ENCODE assay signal across 30 mouse cellular contexts in the genomic region with DNA sequence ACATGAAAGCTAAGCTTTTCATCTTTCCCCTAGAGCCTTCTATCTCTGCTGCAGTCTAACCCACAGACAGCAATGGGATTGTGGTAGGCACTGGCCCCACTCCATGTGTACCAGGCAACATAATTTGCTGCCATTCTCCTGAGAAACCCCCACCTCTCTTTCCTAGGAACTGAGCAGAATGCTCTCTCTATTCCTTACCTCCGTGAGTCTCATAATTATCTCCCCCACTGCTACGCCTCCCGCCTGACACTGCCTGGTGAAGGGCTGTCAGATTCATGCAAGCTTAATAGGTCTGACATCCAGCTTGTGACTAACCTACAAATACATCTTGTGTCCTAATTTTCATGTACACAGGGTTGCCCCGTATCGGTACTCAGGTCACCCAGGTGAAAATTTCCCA.
DNase-seq lines count a peak whose midpoint lies in the region; ATAC-seq and TF ChIP-seq lines count a peak whose summit lies in the region.
"Had no signal": no experiment of that assay in that cellular context is flagged by ENCODE, and none has a peak within 500 bp of the region (broad histone marks: within the 10 kb centered on the region; RNA-seq: fewer than 3 reads in every experiment).

No protein-coding gene starts in this region.

- peak overlapping the region; percentile 49 for H3K27ac ChIP-seq in forebrain, embryonic 13.5 days
- H3K27ac ChIP-seq in forebrain, embryonic 10.5 days, result no peak overlapping the region
- H3K27ac ChIP-seq in midbrain, embryonic 12.5 days (replicated peaks), result peak overlapping the region; percentile 17; the same call in 1 of the 2 replicates
- no peak overlapping the region for H3K27ac ChIP-seq in midbrain, embryonic 11.5 days (ENCODE audit: low read depth, low read length)
- H3K27ac ChIP-seq in midbrain, embryonic 16.5 days (ENCODE audit: low read length), result no peak overlapping the region
- H3K27ac ChIP-seq: heart, embryonic 10.5 days; heart, embryonic 15.5 days; hindbrain, postnatal 0 days; intestine, embryonic 15.5 days; liver, embryonic 13.5 days had no signal

- no peaks in the 10 kb centered on the region for H3K36me3 ChIP-seq in forebrain, embryonic 13.5 days (ENCODE audit: poor library complexity, severe bottlenecking)
- no peaks in the 10 kb centered on the region for H3K36me3 ChIP-seq in forebrain, embryonic 10.5 days (replicated peaks)
- H3K36me3 ChIP-seq in midbrain, embryonic 12.5 days, result no peaks in the 10 kb centered on the region
- no peaks in the 10 kb centered on the region for H3K36me3 ChIP-seq in midbrain, embryonic 11.5 days (ENCODE audit: control insufficient read depth, insufficient read depth, low read length)
- no peaks in the 10 kb centered on the region for H3K36me3 ChIP-seq in midbrain, embryonic 16.5 days (ENCODE audit: control insufficient read depth, insufficient read depth, low read length)
- H3K36me3 ChIP-seq: heart, embryonic 10.5 days; heart, embryonic 15.5 days; intestine, embryonic 15.5 days; liver, embryonic 13.5 days had no signal

- TF ChIP-seq POLR2A in brain, embryonic 14.5 days (IDR thresholded peaks at IDR 0.05; ENCODE audit: borderline replicate concordance, extremely low read depth, insufficient read depth, insufficient read length, poor library complexity, severe bottlenecking), result no peak

- TF ChIP-seq CTCF in brain, embryonic 14.5 days (IDR thresholded peaks at IDR 0.05; ENCODE audit: borderline replicate concordance, extremely low read depth, insufficient read depth, insufficient read length), result no peak

- ATAC-seq in forebrain, embryonic 13.5 days, result no peak
- ATAC-seq in midbrain, embryonic 12.5 days (ENCODE audit: low FRiP score, low read depth), result no peak
- no peak for ATAC-seq in midbrain, embryonic 11.5 days (ENCODE audit: low FRiP score)
- 0 out of 2 replicates have a peak, but pooled peaks have one; percentile 30 for ATAC-seq in midbrain, embryonic 16.5 days
- ATAC-seq: hindbrain, postnatal 0 days; intestine, embryonic 15.5 days; lung, postnatal 0 days; Patski had no signal

- DNase-seq in forebrain, embryonic 10.5 days (ENCODE audit: extremely low spot score, low spot score), result no peak
- DNase-seq in midbrain, embryonic 11.5 days (ENCODE audit: low spot score, missing footprints), result no peak
- DNase-seq in brain, embryonic 14.5 days (ENCODE audit: low read depth), result peak; percentile 84
- DNase-seq in heart, adult 18-20 months, result no peak
- DNase-seq in ovary, postnatal 10 days (ENCODE audit: low spot score), result no peak
- DNase-seq: adrenal gland, postnatal 10 days; cerebellum, adult 2 months; cerebellum, postnatal 14 days; gastrocnemius, postnatal 14 days; kidney, adult 2 months; kidney, postnatal 36 days; layer of hippocampus, postnatal 36 days; left cerebral cortex, postnatal 4 days; liver, embryonic 13.5 days; lung, adult 18-20 months; lung, postnatal 4 days; right cerebral cortex, postnatal 25 days; spleen, adult 18-20 months; thymus, postnatal 14 days had no signal

- WGBS in forebrain, embryonic 13.5 days, result 35% methylated on average over 5 of the region's 5 CpGs
- WGBS in forebrain, embryonic 10.5 days, result 80% methylated on average over 5 of the region's 5 CpGs
- WGBS in midbrain, embryonic 12.5 days, result 64% methylated on average over 5 of the region's 5 CpGs
- 77% methylated on average over 5 of the region's 5 CpGs for WGBS in midbrain, embryonic 11.5 days
- 36% methylated on average over 5 of the region's 5 CpGs for WGBS in midbrain, embryonic 16.5 days

- no peaks in the 10 kb centered on the region; the same call in 1 of the 2 replicates for H3K27me3 ChIP-seq in forebrain, embryonic 13.5 days
- H3K27me3 ChIP-seq in forebrain, embryonic 10.5 days (ENCODE audit: poor library complexity, severe bottlenecking), result peaks cover 44% of the 10 kb centered on the region
- H3K27me3 ChIP-seq in midbrain, embryonic 12.5 days, result no peaks in the 10 kb centered on the region; the same call in 1 of the 2 replicates
- H3K27me3 ChIP-seq in midbrain, embryonic 11.5 days (ENCODE audit: control insufficient read depth, insufficient read depth, low read length), result no peaks in the 10 kb centered on the region
- no peaks in the 10 kb centered on the region for H3K27me3 ChIP-seq in midbrain, embryonic 16.5 days (ENCODE audit: control insufficient read depth, insufficient read depth, low read depth, low read length)
- H3K27me3 ChIP-seq: heart, embryonic 15.5 days; intestine, embryonic 15.5 days; liver, embryonic 13.5 days; Patski had no signal

- H3K9me3 ChIP-seq in forebrain, embryonic 13.5 days (replicated peaks), result no peaks in the 10 kb centered on the region
- no peaks in the 10 kb centered on the region for H3K9me3 ChIP-seq in forebrain, embryonic 10.5 days
- H3K9me3 ChIP-seq in midbrain, embryonic 12.5 days, result no peaks in the 10 kb centered on the region
- no peaks in the 10 kb centered on the region for H3K9me3 ChIP-seq in midbrain, embryonic 11.5 days (ENCODE audit: control insufficient read depth, low read length)
- no peaks in the 10 kb centered on the region for H3K9me3 ChIP-seq in midbrain, embryonic 16.5 days (replicated peaks; ENCODE audit: control insufficient read depth, low read length, poor library complexity, severe bottlenecking)
- H3K9me3 ChIP-seq: heart, embryonic 10.5 days; heart, embryonic 15.5 days; intestine, embryonic 15.5 days; liver, embryonic 13.5 days; megakaryocyte, embryonic 14.5 days had no signal

- H3K4me3 ChIP-seq in forebrain, embryonic 13.5 days, result no peak overlapping the region
- H3K4me3 ChIP-seq in forebrain, embryonic 10.5 days, result no peak overlapping the region
- no peak overlapping the region for H3K4me3 ChIP-seq in midbrain, embryonic 12.5 days
- no peak overlapping the region for H3K4me3 ChIP-seq in midbrain, embryonic 11.5 days (ENCODE audit: low read depth, low read length)
- no peak overlapping the region for H3K4me3 ChIP-seq in midbrain, embryonic 16.5 days (ENCODE audit: low read depth, low read length)
- H3K4me3 ChIP-seq: erythroblast, embryonic 14.5 days; heart, embryonic 10.5 days; heart, embryonic 15.5 days; intestine, embryonic 15.5 days; liver, embryonic 13.5 days; megakaryocyte, embryonic 14.5 days had no signal

- H3K9ac ChIP-seq in forebrain, embryonic 13.5 days, result no peak overlapping the region
- H3K9ac ChIP-seq in midbrain, embryonic 12.5 days (replicated peaks), result no peak overlapping the region
- no peak overlapping the region for H3K9ac ChIP-seq in midbrain, embryonic 11.5 days (ENCODE audit: low read length)
- no peak overlapping the region for H3K9ac ChIP-seq in midbrain, embryonic 16.5 days (ENCODE audit: low read depth, low read length)
- H3K9ac ChIP-seq: heart, embryonic 15.5 days; intestine, embryonic 15.5 days; liver, embryonic 13.5 days had no signal

- H3K4me1 ChIP-seq in forebrain, embryonic 13.5 days, result peaks cover 85% of the 10 kb centered on the region
- H3K4me1 ChIP-seq in forebrain, embryonic 10.5 days, result peaks cover 39% of the 10 kb centered on the region
- peaks cover 48% of the 10 kb centered on the region for H3K4me1 ChIP-seq in midbrain, embryonic 12.5 days
- H3K4me1 ChIP-seq in midbrain, embryonic 11.5 days (ENCODE audit: control insufficient read depth, insufficient read depth, low read length), result peaks cover 22% of the 10 kb centered on the region
- peaks cover 37% of the 10 kb centered on the region for H3K4me1 ChIP-seq in midbrain, embryonic 16.5 days (ENCODE audit: control insufficient read depth, insufficient read depth, low read length)
- H3K4me1 ChIP-seq: intestine, embryonic 15.5 days; liver, embryonic 13.5 days had no signal

- H3K4me2 ChIP-seq in forebrain, embryonic 13.5 days, result no peak overlapping the region
- no peak overlapping the region for H3K4me2 ChIP-seq in midbrain, embryonic 12.5 days (replicated peaks)
- no peak overlapping the region for H3K4me2 ChIP-seq in midbrain, embryonic 11.5 days
- no peak overlapping the region for H3K4me2 ChIP-seq in midbrain, embryonic 16.5 days (ENCODE audit: low read length)
- H3K4me2 ChIP-seq: heart, embryonic 15.5 days; intestine, embryonic 15.5 days; liver, embryonic 13.5 days had no signal

Comparison
In these comparisons a context has a peak if more than half of its experiments do, and no peak if none do; other contexts are left out.
1. H3K27ac ChIP-seq: peak in forebrain, embryonic 13.5 days (single experiment) and midbrain, embryonic 12.5 days (single experiment); none in forebrain, embryonic 10.5 days (single experiment), midbrain, embryonic 11.5 days (single experiment) and midbrain, embryonic 16.5 days (single experiment).